Mouse (Mus musculus): ENCODE data around the gene Gm20422.

GRCm38 (mm10) chr8:69803366-69803765 is 28.7 kb upstream of the Gm20422 start:
- TF ChIP-seq CTCF (IDR thresholded peaks at IDR 0.05; ENCODE audit: insufficient read depth, low read length) (no peak), POLR2A (IDR thresholded peaks at IDR 0.05; ENCODE audit: borderline replicate concordance, extremely low read depth, low read depth, low read length) (no peak)

All from lung, adult 2 months (tissue).